ENCODE assay signal across 8 mouse cellular contexts in the genomic region with DNA sequence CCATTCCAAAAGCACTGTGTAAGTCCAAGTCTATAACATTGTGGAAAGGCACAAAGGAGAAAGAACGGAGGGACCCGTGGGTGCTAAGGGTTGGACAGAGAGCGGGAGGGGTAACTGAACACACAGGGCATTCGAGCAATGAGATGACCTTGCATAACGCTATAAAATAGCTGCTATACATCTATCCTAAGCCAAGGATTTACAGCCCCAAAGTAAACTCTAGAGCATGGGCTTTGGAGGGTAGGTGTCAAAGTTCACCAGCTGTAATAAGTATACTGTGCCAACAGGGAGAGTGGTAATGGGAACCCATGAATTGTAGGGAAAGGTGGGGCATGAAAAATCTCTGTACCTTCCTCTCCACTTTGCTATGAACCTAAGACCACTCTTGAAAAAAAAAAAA. TPM values are rescaled to one million over a fixed set of nuclear protein-coding genes. Genes with fewer than 3 reads are reported as not detected.
DNase-seq lines count a peak whose midpoint lies in the region; ATAC-seq lines count a peak whose summit lies in the region.

Gene Ola1 (minus strand): TSS at position 12 of the 400 bp plus-strand sequence.

- no peak within 1 kb of the TSS for H3K27ac ChIP-seq in kidney, embryonic 16.5 days (ENCODE audit: low read length)
- H3K27ac ChIP-seq in embryonic facial prominence, embryonic 11.5 days (replicated peaks; ENCODE audit: low read depth, low read length), result no peak within 1 kb of the TSS
- no peak within 1 kb of the TSS for H3K27ac ChIP-seq in heart, embryonic 13.5 days (replicated peaks)

- ATAC-seq in kidney, embryonic 16.5 days (ENCODE audit: low FRiP score, low TSS enrichment), result no peak
- no peak for ATAC-seq in embryonic facial prominence, embryonic 11.5 days (replicated peaks; ENCODE audit: insufficient number of reproducible peaks, low FRiP score, low TSS enrichment, low read depth)
- ATAC-seq in heart, embryonic 13.5 days (ENCODE audit: extremely low read depth, insufficient number of reproducible peaks, low FRiP score, low TSS enrichment), result no peak
- no peak for ATAC-seq in monocyte, adult 5-6 weeks (replicated peaks; ENCODE audit: insufficient number of reproducible peaks, low FRiP score, low TSS enrichment, poor library complexity, severe bottlenecking)

- 0 out of 2 replicates have a peak, but pooled peaks cover 2% of the 10 kb centered on the region for H3K9me3 ChIP-seq in kidney, embryonic 16.5 days (ENCODE audit: low read length)
- no peaks in the 10 kb centered on the region for H3K9me3 ChIP-seq in embryonic facial prominence, embryonic 11.5 days (replicated peaks; ENCODE audit: control insufficient read depth, low read length)
- H3K9me3 ChIP-seq in heart, embryonic 13.5 days, result no peaks in the 10 kb centered on the region

- WGBS in kidney, embryonic 16.5 days, result 49% methylated on average over 5 of the region's 5 CpGs
- 87% methylated on average over 5 of the region's 5 CpGs for WGBS in embryonic facial prominence, embryonic 11.5 days
- WGBS in heart, embryonic 13.5 days, result 75% methylated on average over 5 of the region's 5 CpGs

- no peaks in the 10 kb centered on the region for H3K36me3 ChIP-seq in kidney, embryonic 16.5 days (ENCODE audit: insufficient read depth, low read length)
- no peaks in the 10 kb centered on the region for H3K36me3 ChIP-seq in embryonic facial prominence, embryonic 11.5 days (replicated peaks; ENCODE audit: control insufficient read depth, insufficient read depth, low read depth, low read length)
- H3K36me3 ChIP-seq in heart, embryonic 13.5 days, result no peaks in the 10 kb centered on the region

- no peaks in the 10 kb centered on the region for H3K27me3 ChIP-seq in kidney, embryonic 16.5 days (ENCODE audit: insufficient read depth, low read length)
- no peaks in the 10 kb centered on the region for H3K27me3 ChIP-seq in embryonic facial prominence, embryonic 11.5 days (ENCODE audit: control insufficient read depth, insufficient read depth, low read length)
- H3K27me3 ChIP-seq in heart, embryonic 13.5 days (replicated peaks), result no peaks in the 10 kb centered on the region

- no peak within 1 kb of the TSS for H3K9ac ChIP-seq in kidney, embryonic 16.5 days (replicated peaks; ENCODE audit: low read length)
- H3K9ac ChIP-seq in embryonic facial prominence, embryonic 11.5 days (replicated peaks; ENCODE audit: low read length), result no peak within 1 kb of the TSS
- no peak within 1 kb of the TSS for H3K9ac ChIP-seq in heart, embryonic 13.5 days

- intact Hi-C loops in left cerebral cortex, postnatal 10 days (cut with DNase I), result no loop called here

- 0 out of 2 replicates have a peak, but pooled peaks cover 2% of the 10 kb centered on the region for H3K4me1 ChIP-seq in kidney, embryonic 16.5 days (ENCODE audit: insufficient read depth, low read length)
- no peaks in the 10 kb centered on the region for H3K4me1 ChIP-seq in embryonic facial prominence, embryonic 11.5 days (ENCODE audit: control insufficient read depth, insufficient read depth, low read length)
- no peaks in the 10 kb centered on the region for H3K4me1 ChIP-seq in heart, embryonic 13.5 days

- no peak for DNase-seq in kidney, postnatal 25 days
- no peak for DNase-seq in embryonic facial prominence, embryonic 11.5 days (ENCODE audit: low spot score)
- no peak for DNase-seq in left cerebral cortex, postnatal 10 days (ENCODE audit: extremely low spot score in 1 of 2, low spot score in 2 of 2)
- no peak for DNase-seq in T-cell, adult 2 months (ENCODE audit: low spot score)
- no peak for DNase-seq in cerebellum, adult 9-11 months

- H3K4me2 ChIP-seq in kidney, embryonic 16.5 days (replicated peaks; ENCODE audit: low read depth, low read length), result no peak within 1 kb of the TSS
- H3K4me2 ChIP-seq in embryonic facial prominence, embryonic 11.5 days (ENCODE audit: low read depth, low read length), result no peak within 1 kb of the TSS
- H3K4me2 ChIP-seq in heart, embryonic 13.5 days, result no peak within 1 kb of the TSS

- no peak within 1 kb of the TSS for H3K4me3 ChIP-seq in kidney, embryonic 16.5 days (ENCODE audit: low read length)
- H3K4me3 ChIP-seq in embryonic facial prominence, embryonic 11.5 days (ENCODE audit: low read depth, low read length), result no peak within 1 kb of the TSS
- no peak within 1 kb of the TSS for H3K4me3 ChIP-seq in heart, embryonic 13.5 days

RNA-seq across cellular contexts. Expression of gene Ola1, which starts in this region (rescaled TPM):
- 79.4 and 89.1 TPM in 2 replicates for polyA plus RNA-seq in kidney, embryonic 16.5 days (2015; fragmentation: Nextera tagmentation; extraction: Ambion mirVana)
- polyA plus RNA-seq in embryonic facial prominence, embryonic 11.5 days (2014; fragmentation: Nextera tagmentation; extraction: Ambion mirVana), result 107 and 117 TPM in 2 replicates
- 64.1 and 69.6 TPM in 2 replicates for polyA plus RNA-seq in heart, embryonic 13.5 days (2015; fragmentation: Nextera tagmentation; extraction: Ambion mirVana)
- total RNA-seq in left cerebral cortex, postnatal 10 days (2021), result 100 to 1,000 TPM; 108 to 119 TPM
- total RNA-seq in monocyte, adult 5-6 weeks (2017), result 50.7 to 73.3 TPM (median 66.3 TPM) in 3 replicates
